Mouse (Mus musculus) kidney, adult 2 months (tissue): ENCODE data around the gene Fcna. TPM values are rescaled to one million over a fixed set of nuclear protein-coding genes. Genes with fewer than 3 reads are reported as not detected.
A peak's percentile ranks its signal among the peaks of the same experiment; 100 is the strongest.

Source experiments
- DNase-seq: peaks from one replicate; pipeline ENCODE4 v3.0.0; 2021
- H3K27ac ChIP-seq: fragments of 200-500 bp; 2 replicates; pipeline ENCODE4 v1.5.1; 2012; ENCODE audit warnings: low read depth, low read length, control low read depth, inconsistent platforms; ENCODE audit not compliant: insufficient read depth
- H3K27me3 ChIP-seq: fragments of 200-500 bp; replicated peaks from 2 replicates; pipeline ENCODE4 v1.6.1; 2012; ENCODE audit warnings: mild to moderate bottlenecking, moderate library complexity, low read length, inconsistent platforms; ENCODE audit not compliant: control insufficient read depth, insufficient read depth
- H3K36me3 ChIP-seq: fragments of 200-500 bp; 2 replicates; pipeline ENCODE4 v1.6.1; 2012; ENCODE audit warnings: mild to moderate bottlenecking, moderate library complexity, low read length, inconsistent platforms; ENCODE audit not compliant: control insufficient read depth, insufficient read depth
- H3K4me1 ChIP-seq: fragments of 200-500 bp; 2 replicates; pipeline ENCODE4 v1.6.1; 2011; ENCODE audit warnings: low read length; ENCODE audit not compliant: control insufficient read depth, insufficient read depth
- H3K4me3 ChIP-seq: fragments of 200-500 bp; 2 replicates; pipeline ENCODE4 v1.5.1; 2011; ENCODE audit warnings: mild to moderate bottlenecking, low read depth, low read length, control low read depth; ENCODE audit not compliant: insufficient read depth
- CTCF ChIP-seq: fragments of 200-500 bp; conservative IDR thresholded peaks from 2 replicates; pipeline ENCODE4 v1.5.1; 2011; ENCODE audit warnings: low read depth, mild to moderate bottlenecking, control low read depth, low read length, moderate library complexity, mixed read lengths; ENCODE audit not compliant: insufficient read depth, insufficient read length
- POLR2A ChIP-seq: fragments of 200-500 bp; IDR thresholded peaks from one replicate; pipeline ENCODE4 v1.6.1; 2011; ENCODE audit warnings: low read depth, low read length, control low read depth
- WGBS: fragments of 180-500 bp; shearing (Covaris S2); methylation state at CpG from one replicate; pipeline ENCODE4 v1.1.7; 2018; 5-methylcytosine and 5-hydroxymethylcytosine counted together
- polyA plus RNA-seq: library from polyadenylated mRNA; depleted of rRNA; stranded (reverse); fragments of >200 nt; gene quantifications from 2 replicates; pipeline ENCODE4 v1.2.3, GENCODE M21; 2012; rRNA removed

Gene Fcna
- polyA plus RNA-seq, result 1.7 and 3.4 TPM in 2 replicates

- Histone ChIP-seq H3K27me3 (no peaks in the 10 kb centered on the region), H3K4me1 (no peaks in the 10 kb centered on the region), H3K4me3 (no peak within 1 kb of the TSS), H3K36me3 (no peaks in the 10 kb centered on the region), H3K27ac (no peak within 1 kb of the TSS)
- no peak for TF ChIP-seq CTCF
- TF ChIP-seq POLR2A, result no peak
- no peak for DNase-seq
- 82% methylated on average over 6 of the region's 6 CpGs for WGBS
Measured at GRCm38 (mm10) chr2:25627811-25628210, at the start of gene Fcna. Fcna (minus strand) TSS chr2:25628030.

- TF ChIP-seq CTCF (no peak), POLR2A (no peak)
- H3K4me1 ChIP-seq, result no peaks in the 10 kb centered on the region
- 88% methylated on average over 3 of the region's 3 CpGs for WGBS
Measured at GRCm38 (mm10) chr2:25676486-25676885, 48.7 kb upstream of the Fcna start, which contains the start of gene Lcn6. Lcn6 (plus strand) TSS chr2:25676786.

GRCm38 (mm10) chr2:25666516-25666915, 38.7 kb upstream of the Fcna start:
- H3K27ac ChIP-seq, result no peak overlapping the region
- no peaks in the 10 kb centered on the region for H3K27me3 ChIP-seq
- no peaks in the 10 kb centered on the region for H3K36me3 ChIP-seq
- H3K4me3 ChIP-seq, result no peak overlapping the region
- DNase-seq, result no peak
- H3K4me1 ChIP-seq, result no peaks in the 10 kb centered on the region
- TF ChIP-seq CTCF (no peak), POLR2A (no peak)
- 81% methylated on average over 1 of the region's 1 CpGs for WGBS

More at GRCm38 (mm10) chr2:25676486-25676885, 48.7 kb upstream of the Fcna start, which contains the start of gene Lcn6:
- H3K27me3 ChIP-seq, result no peaks in the 10 kb centered on the region
- no peak within 1 kb of the TSS for H3K27ac ChIP-seq
- no peak for DNase-seq
- no peak within 1 kb of the TSS for H3K4me3 ChIP-seq
- H3K36me3 ChIP-seq, result no peaks in the 10 kb centered on the region

GRCm38 (mm10) chr2:25664125-25664524, 36.3 kb upstream of the Fcna start:
- WGBS, result 71% methylated on average over 5 of the region's 5 CpGs
- DNase-seq, result no peak
- no peak for TF ChIP-seq CTCF
- no peak for TF ChIP-seq POLR2A
- Histone ChIP-seq H3K4me3 (no peak overlapping the region), H3K4me1 (no peaks in the 10 kb centered on the region), H3K36me3 (no peaks in the 10 kb centered on the region), H3K27me3 (no peaks in the 10 kb centered on the region), H3K27ac (no peak overlapping the region)

GRCm38 (mm10) chr2:25663511-25663910, 35.7 kb upstream of the Fcna start:
- WGBS, result 36% methylated on average over 1 of the region's 1 CpGs

GRCm38 (mm10) chr2:25661245-25661970, 33.6 kb upstream of the Fcna start:
- Histone ChIP-seq H3K27ac (no peak overlapping the region), H3K36me3 (no peaks in the 10 kb centered on the region), H3K4me3 (no peak overlapping the region), H3K27me3 (no peaks in the 10 kb centered on the region), H3K4me1 (no peaks in the 10 kb centered on the region)
- DNase-seq, result no peak
- no peak for TF ChIP-seq CTCF
- no peak for TF ChIP-seq POLR2A
- whole genome bisulfite sequencing, result 78% methylated on average over 6 of the region's 6 CpGs

More at GRCm38 (mm10) chr2:25663511-25663910, 35.7 kb upstream of the Fcna start:
- H3K4me1 ChIP-seq, result no peaks in the 10 kb centered on the region
- H3K27me3 ChIP-seq, result no peaks in the 10 kb centered on the region
- no peak for TF ChIP-seq POLR2A
- peak; percentile 76 for TF ChIP-seq CTCF
- H3K27ac ChIP-seq, result no peak overlapping the region
- no peak overlapping the region for H3K4me3 ChIP-seq
- peak; percentile 57 for DNase-seq
- H3K36me3 ChIP-seq, result no peaks in the 10 kb centered on the region

GRCm38 (mm10) chr2:25660279-25660678, 32.4 kb upstream of the Fcna start:
- no peaks in the 10 kb centered on the region for H3K4me1 ChIP-seq
- TF ChIP-seq CTCF (no peak), POLR2A (no peak)
- 81% methylated on average over 8 of the region's 8 CpGs for WGBS
- H3K27me3 ChIP-seq, result no peaks in the 10 kb centered on the region
- H3K4me3 ChIP-seq, result no peak overlapping the region
- no peaks in the 10 kb centered on the region for H3K36me3 ChIP-seq
- DNase-seq, result no peak
- H3K27ac ChIP-seq, result no peak overlapping the region

- Histone ChIP-seq H3K27ac (no peak within 1 kb of the TSS), H3K36me3 (no peaks in the 10 kb centered on the region), H3K4me1 (no peaks in the 10 kb centered on the region), H3K4me3 (no peak within 1 kb of the TSS), H3K27me3 (no peaks in the 10 kb centered on the region)
- DNase-seq, result no peak
- TF ChIP-seq CTCF (no peak), POLR2A (no peak)
Measured at GRCm38 (mm10) chr2:25657652-25658051, 29.8 kb upstream of the Fcna start, which contains the start of gene Lcn5. Lcn5 (plus strand) TSS chr2:25657952.
